Mouse (Mus musculus) cerebellum, postnatal 14 days (tissue): ENCODE measurements around the gene Btn2a2.

ENCODE experiments used
- DNase-seq, 2 experiments: peaks; one replicate each; pipeline ENCODE4 v3.0.0; 2021; ENCODE audit warnings: mixed read lengths in 2 of 2

Btn2a2 gene

GRCm38 (mm10) chr13:23488400-23489322 is at the start of gene Btn2a2:
Gene Btn2a2, minus strand, starts transcription at chr13:23488857.
- DNase-seq: peak; percentile 74

- no peak for DNase-seq
These were observed 49.6 kb upstream of the Btn2a2 start for GRCm38 (mm10) chr13:23538249-23538648.

GRCm38 (mm10) chr13:23537006-23537710 is 48.5 kb upstream of the Btn2a2 start:
- no peak for DNase-seq

GRCm38 (mm10) chr13:23536076-23536822 is 47.6 kb upstream of the Btn2a2 start:
- DNase-seq: no peak

GRCm38 (mm10) chr13:23535137-23536075 is 46.7 kb upstream of the Btn2a2 start, which contains the start of gene Hist1h3g:
Gene Hist1h3g, plus strand, starts transcription at chr13:23535422.
- DNase-seq: peak; percentile 89 to 93

- DNase-seq: no peak
These were observed 45.9 kb upstream of the Btn2a2 start for GRCm38 (mm10) chr13:23534368-23535131.

- peak; percentile 73 to 79 for DNase-seq
These were observed 45.1 kb upstream of the Btn2a2 start, which contains the start of gene Hist1h2af for GRCm38 (mm10) chr13:23533560-23534367. Gene Hist1h2af, plus strand, starts transcription at chr13:23533906.

- DNase-seq: no peak
These were observed 43.8 kb upstream of the Btn2a2 start for GRCm38 (mm10) chr13:23532262-23533075.

- peak; percentile 97 to 99 for DNase-seq
These were observed 42.5 kb upstream of the Btn2a2 start, which contains the start of gene Hist1h4h for GRCm38 (mm10) chr13:23530901-23531875. Gene Hist1h4h, plus strand, starts transcription at chr13:23531050.

- DNase-seq: peak; percentile 75 to 80
These were observed 41.7 kb upstream of the Btn2a2 start for GRCm38 (mm10) chr13:23530181-23530900.

- DNase-seq: no peak
These were observed 41.0 kb upstream of the Btn2a2 start for GRCm38 (mm10) chr13:23529480-23530165.

GRCm38 (mm10) chr13:23529005-23529404 is 40.3 kb upstream of the Btn2a2 start:
- DNase-seq: no peak

- DNase-seq: peak; percentile 97
These were observed 37.7 kb upstream of the Btn2a2 start for GRCm38 (mm10) chr13:23526312-23526711.

- DNase-seq: no peak
These were observed 37.2 kb upstream of the Btn2a2 start for GRCm38 (mm10) chr13:23525901-23526300.

GRCm38 (mm10) chr13:23524654-23525053 is 36.0 kb upstream of the Btn2a2 start:
- peak; percentile 85 for DNase-seq

- DNase-seq: no peak
These were observed 35.3 kb upstream of the Btn2a2 start for GRCm38 (mm10) chr13:23523976-23524375.
